Mouse (Mus musculus) liver, embryonic 11.5 days (tissue): ENCODE results near the gene Hk1. TPM values are rescaled to one million over a fixed set of nuclear protein-coding genes. Genes with fewer than 3 reads are reported as not detected.

Source experiments
- ATAC-seq: fragments of 200-750 bp; cut with Nextera tagmentation; replicated peaks from 2 replicates; pipeline ENCODE4 v1.8.0; 2017; ENCODE audit warnings: moderate number of reproducible peaks, mild to moderate bottlenecking, moderate TSS enrichment, moderate library complexity; ENCODE audit not compliant: low FRiP score
- DNase-seq: peaks from one replicate; pipeline ENCODE4 v3.0.0-alpha.2; 2017; ENCODE audit warnings: low spot score
- H3K27ac ChIP-seq: fragments of 300-500 bp; sonication (generic); 2 replicates; pipeline ENCODE4 v1.5.1; 2014; ENCODE audit warnings: mild to moderate bottlenecking, low read depth, low read length, control low read depth
- H3K27me3 ChIP-seq: fragments of 300-500 bp; sonication (generic); replicated peaks from 2 replicates; pipeline ENCODE4 v1.6.1; 2014; ENCODE audit warnings: low read length, mixed read lengths; ENCODE audit not compliant: control insufficient read depth, insufficient read depth
- H3K36me3 ChIP-seq: fragments of 300-500 bp; sonication (generic); 2 replicates; pipeline ENCODE4 v1.6.1; 2014; ENCODE audit warnings: mild to moderate bottlenecking, low read length, moderate library complexity, mixed read lengths; ENCODE audit not compliant: control insufficient read depth, insufficient read depth
- H3K4me1 ChIP-seq: fragments of 300-500 bp; sonication (generic); replicated peaks from 2 replicates; pipeline ENCODE4 v1.6.1; 2014; ENCODE audit warnings: low read length, mixed read lengths; ENCODE audit not compliant: control insufficient read depth, insufficient read depth
- H3K4me2 ChIP-seq: fragments of 300-500 bp; sonication (generic); 2 replicates; pipeline ENCODE4 v1.6.1; 2014; ENCODE audit warnings: mild to moderate bottlenecking, control low read depth, moderate library complexity
- H3K4me3 ChIP-seq: fragments of 300-500 bp; sonication (generic); 2 replicates; pipeline ENCODE4 v1.5.1; 2014; ENCODE audit warnings: low read depth, low read length, control low read depth
- H3K9ac ChIP-seq: fragments of 300-500 bp; sonication (generic); 2 replicates; pipeline ENCODE4 v1.6.1; 2014; ENCODE audit warnings: low read depth, low read length, control low read depth
- H3K9me3 ChIP-seq: fragments of 300-500 bp; sonication (generic); 2 replicates; pipeline ENCODE4 v1.6.1; 2016; ENCODE audit warnings: low read length, inconsistent platforms, mixed read lengths; ENCODE audit not compliant: control insufficient read depth
- WGBS: fragments of 180-500 bp; shearing (Covaris S2); extraction: QIAGEN DNeasy Blood & Tissue Kit; methylation state at CpG from one replicate; pipeline ENCODE4 v1.1.7; 2014; 5-methylcytosine and 5-hydroxymethylcytosine counted together
- polyA plus RNA-seq: library from polyadenylated mRNA; unstranded; fragments of >200 nt; fragmentation: Nextera tagmentation; extraction: Ambion mirVana; gene quantifications from 2 replicates; pipeline ENCODE4 v1.2.1, GENCODE M21; 2014

The Hk1 gene
- polyA plus RNA-seq, 1 experiment from 2014 or later = 123 TPM

GRCm38 (mm10) chr10:62258298-62258697, 121.4 kb downstream of the Hk1 start:
- Histone ChIP-seq H3K27ac (no peak overlapping the region), H3K9ac (no peak overlapping the region), H3K4me1 (peaks cover 4% of the 10 kb centered on the region; the same call in 1 of the 2 replicates), H3K4me2 (no peak overlapping the region), H3K9me3 (no peaks in the 10 kb centered on the region), H3K27me3 (0 out of 2 replicates have a peak, but pooled peaks cover 5% of the 10 kb centered on the region), H3K36me3 (no peaks in the 10 kb centered on the region), H3K4me3 (no peak overlapping the region)
- ATAC-seq (no peak), DNase-seq (no peak)
- 84% methylated on average over 5 of the region's 5 CpGs for WGBS

- no peak for ATAC-seq
- Histone ChIP-seq H3K9ac (no peak overlapping the region), H3K4me3 (no peak overlapping the region), H3K27me3 (peaks cover 7% of the 10 kb centered on the region; the same call in 1 of the 2 replicates), H3K9me3 (no peaks in the 10 kb centered on the region), H3K27ac (no peak overlapping the region), H3K4me2 (no peak overlapping the region), H3K36me3 (no peaks in the 10 kb centered on the region), H3K4me1 (peaks cover 4% of the 10 kb centered on the region)
- 82% methylated on average over 27 of the region's 27 CpGs for WGBS
- DNase-seq = no peak
Measured at GRCm38 (mm10) chr10:62252496-62253235, 127.0 kb downstream of the Hk1 start.

- Histone ChIP-seq H3K36me3 (no peaks in the 10 kb centered on the region), H3K9ac (no peak within 1 kb of the TSS), H3K27me3 (peaks cover 7% of the 10 kb centered on the region; the same call in 1 of the 2 replicates), H3K27ac (no peak within 1 kb of the TSS), H3K4me3 (no peak within 1 kb of the TSS), H3K4me1 (peaks cover 5% of the 10 kb centered on the region), H3K9me3 (no peaks in the 10 kb centered on the region), H3K4me2 (no peak within 1 kb of the TSS)
- 57% methylated on average over 12 of the region's 12 CpGs for WGBS
- ATAC-seq (no peak), DNase-seq (no peak)
Measured at GRCm38 (mm10) chr10:62252000-62252488, 127.7 kb downstream of the Hk1 start, which contains the start of gene Tacr2. Tacr2 (plus strand) TSS chr10:62252438.

GRCm38 (mm10) chr10:62247815-62248214, 131.9 kb downstream of the Hk1 start:
- no peak for DNase-seq
- WGBS = 33% methylated on average over 8 of the region's 8 CpGs
- H3K27ac ChIP-seq = no peak overlapping the region
- no peaks in the 10 kb centered on the region for H3K9me3 ChIP-seq
- no peak overlapping the region for H3K4me2 ChIP-seq
- H3K4me1 ChIP-seq = peaks cover 5% of the 10 kb centered on the region
- H3K36me3 ChIP-seq = no peaks in the 10 kb centered on the region
- ATAC-seq = no peak
- peaks cover 2% of the 10 kb centered on the region; the same call in 1 of the 2 replicates for H3K27me3 ChIP-seq
- no peak overlapping the region for H3K9ac ChIP-seq
- H3K4me3 ChIP-seq = no peak overlapping the region

- H3K36me3 ChIP-seq = no peaks in the 10 kb centered on the region
- DNase-seq (no peak), ATAC-seq (no peak)
- H3K9ac ChIP-seq = no peak overlapping the region
- H3K4me1 ChIP-seq = peaks cover 5% of the 10 kb centered on the region
- H3K4me3 ChIP-seq = no peak overlapping the region
- 77% methylated on average over 3 of the region's 3 CpGs for WGBS
- no peak overlapping the region for H3K4me2 ChIP-seq
- no peak overlapping the region for H3K27ac ChIP-seq
- no peaks in the 10 kb centered on the region for H3K9me3 ChIP-seq
- no peaks in the 10 kb centered on the region; the same call in 1 of the 2 replicates for H3K27me3 ChIP-seq
Measured at GRCm38 (mm10) chr10:62247156-62247555, 132.6 kb downstream of the Hk1 start.

- no peak for ATAC-seq
- H3K9ac ChIP-seq = no peak overlapping the region
- WGBS = 83% methylated on average over 9 of the region's 9 CpGs
- H3K27me3 ChIP-seq = no peaks in the 10 kb centered on the region
- no peak for DNase-seq
- H3K36me3 ChIP-seq = no peaks in the 10 kb centered on the region
- H3K4me2 ChIP-seq = no peak overlapping the region
- H3K27ac ChIP-seq = no peak overlapping the region
- no peaks in the 10 kb centered on the region for H3K9me3 ChIP-seq
- H3K4me1 ChIP-seq = peaks cover 5% of the 10 kb centered on the region
- H3K4me3 ChIP-seq = no peak overlapping the region
Measured at GRCm38 (mm10) chr10:62244067-62244466, 135.6 kb downstream of the Hk1 start.

GRCm38 (mm10) chr10:62242896-62243295, 136.8 kb downstream of the Hk1 start:
- no peak for DNase-seq
- ATAC-seq = peak; percentile 12; the same call in 1 of the 2 replicates
- peaks cover 6% of the 10 kb centered on the region for H3K4me1 ChIP-seq
- H3K36me3 ChIP-seq = no peaks in the 10 kb centered on the region
- no peak overlapping the region for H3K27ac ChIP-seq
- no peaks in the 10 kb centered on the region for H3K27me3 ChIP-seq
- H3K9me3 ChIP-seq = no peaks in the 10 kb centered on the region
- no peak overlapping the region for H3K9ac ChIP-seq
- H3K4me2 ChIP-seq = no peak overlapping the region
- no peak overlapping the region for H3K4me3 ChIP-seq
- WGBS = 52% methylated on average over 11 of the region's 13 CpGs

- Histone ChIP-seq H3K27me3 (no peaks in the 10 kb centered on the region), H3K27ac (no peak overlapping the region), H3K4me2 (no peak overlapping the region), H3K9ac (no peak overlapping the region), H3K9me3 (no peaks in the 10 kb centered on the region), H3K4me3 (no peak overlapping the region), H3K36me3 (no peaks in the 10 kb centered on the region), H3K4me1 (0 out of 2 replicates have a peak, but pooled peaks cover 5% of the 10 kb centered on the region)
- ATAC-seq (no peak), DNase-seq (no peak)
- WGBS = 76% methylated on average over 10 of the region's 10 CpGs
Measured at GRCm38 (mm10) chr10:62242358-62242757, 137.3 kb downstream of the Hk1 start.

- H3K27me3 ChIP-seq = no peaks in the 10 kb centered on the region
- no peak overlapping the region for H3K4me2 ChIP-seq
- DNase-seq = no peak
- H3K9me3 ChIP-seq = no peaks in the 10 kb centered on the region
- 72% methylated on average over 6 of the region's 6 CpGs for WGBS
- no peak for ATAC-seq
- H3K4me3 ChIP-seq = no peak overlapping the region
- no peak overlapping the region for H3K9ac ChIP-seq
- no peak overlapping the region for H3K27ac ChIP-seq
- H3K36me3 ChIP-seq = no peaks in the 10 kb centered on the region
- H3K4me1 ChIP-seq = 0 out of 2 replicates have a peak, but pooled peaks cover 5% of the 10 kb centered on the region
Measured at GRCm38 (mm10) chr10:62239270-62239669, 140.4 kb downstream of the Hk1 start.
